Mouse (Mus musculus) cerebellum, postnatal 36 days (tissue): ENCODE results near the gene Fam47c.

Experiments
- DNase-seq, 2 experiments: peaks; one replicate each; pipeline ENCODE4 v3.0.0; 2021 to 2022; ENCODE audit warnings: mixed read lengths in 2 of 2

The Fam47c gene

DNA sequence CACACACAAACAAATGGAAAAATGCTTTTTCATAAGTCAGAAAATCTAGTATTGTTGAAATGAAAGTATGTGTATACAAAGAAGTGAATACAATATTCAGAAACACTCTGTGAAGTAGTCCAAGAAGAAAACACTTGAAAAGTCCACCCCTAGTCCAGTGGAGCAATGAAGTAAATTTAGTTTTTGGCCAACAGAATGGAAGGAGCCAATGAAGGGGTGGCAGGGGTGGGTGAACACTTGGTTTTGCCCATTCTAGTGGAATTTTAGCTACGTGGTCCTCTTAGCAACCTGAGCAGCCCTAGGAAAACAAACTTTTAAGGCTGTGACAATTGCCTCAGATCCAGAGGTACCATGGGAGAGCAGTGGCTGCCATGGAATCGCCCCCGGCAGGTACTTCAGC, at the start of gene Fam47c:
TSS of gene Fam47c (plus strand) at position 301 of the 400 bp plus-strand sequence.
- DNase-seq, result no peak

GRCm38 (mm10) chrX:78769408-78769807, 31.8 kb downstream of the Fam47c start:
- DNase-seq, result no peak

- no peak for DNase-seq
These were observed 39.5 kb downstream of the Fam47c start for GRCm38 (mm10) chrX:78777078-78777477.
